Mouse (Mus musculus): ENCODE results near the gene Wapl. TPM values are rescaled to one million over a fixed set of nuclear protein-coding genes. Genes with fewer than 3 reads are reported as not detected.

Gene Wapl
- polyA plus RNA-seq, 1 experiment from 2014 or later: 35.1 TPM

DNA sequence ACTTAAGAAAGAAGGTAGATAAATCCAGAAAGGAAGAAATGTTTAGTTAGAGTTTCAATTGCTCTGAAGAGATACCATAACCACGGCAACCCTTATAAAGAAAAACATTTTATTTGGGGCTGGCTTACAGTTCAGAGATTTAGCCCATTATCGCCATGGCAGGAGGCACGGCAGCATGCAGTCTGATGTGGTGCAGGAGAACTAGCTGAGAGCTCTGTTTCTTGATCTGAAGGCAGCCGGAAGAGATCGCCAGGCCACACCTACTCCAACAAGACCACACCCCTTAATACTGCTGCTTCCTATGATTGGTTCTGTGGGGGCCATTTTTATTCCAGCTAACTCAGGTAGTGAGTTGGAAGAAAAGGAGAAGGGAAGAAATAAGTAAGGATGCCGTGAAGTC is 100.5 kb downstream of the Wapl start:
- peaks cover 22% of the 10 kb centered on the region for H3K27me3 ChIP-seq

GRCm38 (mm10) chr14:34776719-34777385 is 103.1 kb downstream of the Wapl start:
- H3K9me3 ChIP-seq: peaks cover 9% of the 10 kb centered on the region
- no peak overlapping the region for H3K27ac ChIP-seq
- H3K36me3 ChIP-seq: no peaks in the 10 kb centered on the region
- 89% methylated on average over 12 of the region's 12 CpGs for WGBS
- H3K4me3 ChIP-seq (replicated peaks): no peak overlapping the region
- H3K9ac ChIP-seq (replicated peaks): no peak overlapping the region
- 0 out of 2 replicates have a peak, but pooled peaks cover 5% of the 10 kb centered on the region for H3K4me1 ChIP-seq (replicated peaks)
- H3K27me3 ChIP-seq: peaks cover 7% of the 10 kb centered on the region; the same call in 1 of the 2 replicates
- ATAC-seq (ENCODE audit: insufficient number of reproducible peaks, insufficient read depth, low FRiP score, low TSS enrichment, low read depth): no peak
- H3K4me2 ChIP-seq: no peak overlapping the region

More for the DNA sequence above, 100.5 kb downstream of the Wapl start:
- peaks cover 9% of the 10 kb centered on the region for H3K9me3 ChIP-seq
- H3K36me3 ChIP-seq: no peaks in the 10 kb centered on the region
- no peak overlapping the region for H3K9ac ChIP-seq (replicated peaks)
- ATAC-seq (ENCODE audit: insufficient number of reproducible peaks, insufficient read depth, low FRiP score, low TSS enrichment, low read depth): no peak
- H3K27ac ChIP-seq: no peak overlapping the region
- 82% methylated on average over 6 of the region's 6 CpGs for WGBS
- no peak overlapping the region for H3K4me3 ChIP-seq (replicated peaks)
- no peak overlapping the region for H3K4me2 ChIP-seq
- peaks cover 11% of the 10 kb centered on the region for H3K4me1 ChIP-seq (replicated peaks)

DNA sequence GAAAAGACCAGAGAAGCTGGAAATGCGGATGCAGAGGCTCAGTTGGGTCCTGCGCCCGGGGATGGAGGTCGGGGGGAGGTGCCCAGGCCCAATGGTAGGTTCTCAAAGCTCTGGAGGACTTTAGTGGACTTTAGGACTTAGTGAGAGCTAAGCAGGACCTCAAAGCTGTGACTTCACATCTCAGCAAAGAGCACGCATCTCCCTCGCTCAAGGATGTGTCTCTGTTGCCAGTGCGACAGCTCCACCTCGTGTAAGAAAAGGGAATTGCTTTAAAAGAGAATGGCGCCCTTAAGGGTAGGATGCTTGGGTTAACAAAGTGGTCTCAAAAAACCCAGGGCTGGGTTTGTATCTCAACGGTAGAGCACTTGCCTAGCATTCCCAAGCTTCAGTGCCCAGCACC is 104.1 kb downstream of the Wapl start:
- Histone ChIP-seq H3K27me3 (peaks cover 7% of the 10 kb centered on the region; the same call in 1 of the 2 replicates), H3K4me1 (replicated peaks) (0 out of 2 replicates have a peak, but pooled peaks cover 2% of the 10 kb centered on the region), H3K36me3 (no peaks in the 10 kb centered on the region), H3K27ac (no peak overlapping the region), H3K4me3 (replicated peaks) (no peak overlapping the region), H3K4me2 (no peak overlapping the region), H3K9me3 (peaks cover 9% of the 10 kb centered on the region), H3K9ac (replicated peaks) (no peak overlapping the region)
- WGBS: 15% methylated on average over 10 of the region's 10 CpGs
- ATAC-seq (ENCODE audit: insufficient number of reproducible peaks, insufficient read depth, low FRiP score, low TSS enrichment, low read depth): no peak

- H3K36me3 ChIP-seq: no peaks in the 10 kb centered on the region
- no peak overlapping the region for H3K4me3 ChIP-seq (replicated peaks)
- H3K9ac ChIP-seq (replicated peaks): no peak overlapping the region
- H3K4me1 ChIP-seq (replicated peaks): 0 out of 2 replicates have a peak, but pooled peaks cover 2% of the 10 kb centered on the region
- 83% methylated on average over 7 of the region's 7 CpGs for WGBS
- ATAC-seq (ENCODE audit: insufficient number of reproducible peaks, insufficient read depth, low FRiP score, low TSS enrichment, low read depth): no peak
- no peak overlapping the region for H3K27ac ChIP-seq
- peaks cover 9% of the 10 kb centered on the region for H3K9me3 ChIP-seq
- no peak overlapping the region for H3K4me2 ChIP-seq
- peaks cover 7% of the 10 kb centered on the region; the same call in 1 of the 2 replicates for H3K27me3 ChIP-seq
Measured at GRCm38 (mm10) chr14:34778760-34779159, 105.0 kb downstream of the Wapl start.

GRCm38 (mm10) chr14:34793406-34794037 is 119.8 kb downstream of the Wapl start:
- Histone ChIP-seq H3K4me2 (no peak overlapping the region), H3K4me3 (replicated peaks) (no peak overlapping the region), H3K27ac (no peak overlapping the region), H3K27me3 (no peaks in the 10 kb centered on the region), H3K4me1 (replicated peaks) (no peaks in the 10 kb centered on the region), H3K36me3 (no peaks in the 10 kb centered on the region), H3K9ac (replicated peaks) (no peak overlapping the region), H3K9me3 (0 out of 2 replicates have a peak, but pooled peaks cover 3% of the 10 kb centered on the region)
- WGBS: 76% methylated on average over 1 of the region's 1 CpGs
- no peak for ATAC-seq (ENCODE audit: insufficient number of reproducible peaks, insufficient read depth, low FRiP score, low TSS enrichment, low read depth)

Other genes starting within 250 kb of the Wapl start
- 67.4 and 74.3 TPM in 2 replicates for gene Bmpr1a, start 170.6 kb upstream of the Wapl start, polyA plus RNA-seq (2016; fragmentation: Nextera tagmentation; extraction: Ambion mirVana)
- gene 9230112D13Rik, start 151.1 kb upstream of the Wapl start, polyA plus RNA-seq (2016; fragmentation: Nextera tagmentation; extraction: Ambion mirVana): not detected in 2 replicates
- 1.9 and 3.3 TPM in 2 replicates for gene Ldb3, start 85.2 kb upstream of the Wapl start, polyA plus RNA-seq (2016; fragmentation: Nextera tagmentation; extraction: Ambion mirVana)
- gene Opn4, start 73.8 kb upstream of the Wapl start, polyA plus RNA-seq (2016; fragmentation: Nextera tagmentation; extraction: Ambion mirVana): 0.10 TPM in 1 of 2 replicates, not detected in the other
- 0.24 and 1.00 TPM in 2 replicates for gene Grid1, start 146.2 kb downstream of the Wapl start, polyA plus RNA-seq (2016; fragmentation: Nextera tagmentation; extraction: Ambion mirVana)